Mouse (Mus musculus): ENCODE measurements at regions not wholly inside any gene's neighbourhood (a gene's known extent, or its start where the extent isn't known, plus 50 kb on each side); places are given as distances from the start of the nearest gene placed in this dataset.

- Histone ChIP-seq H3K27me3 (ENCODE audit: insufficient read depth, low read length) (no peaks in the 10 kb centered on the region), H3K4me2 (ENCODE audit: low read depth) (no peak overlapping the region), H3K27ac (ENCODE audit: low read depth, low read length) (no peak overlapping the region), H3K4me1 (ENCODE audit: insufficient read depth) (no peaks in the 10 kb centered on the region), H3K9ac (no peak overlapping the region), H3K9me3 (ENCODE audit: low read length) (no peaks in the 10 kb centered on the region), H3K36me3 (ENCODE audit: insufficient read depth) (no peaks in the 10 kb centered on the region), H3K4me3 (ENCODE audit: low read depth, low read length) (no peak overlapping the region)
- no peak for DNase-seq
- ATAC-seq, result no peak; the same call in 1 of the 2 replicates
- TF ChIP-seq CTCF (IDR thresholded peaks at IDR 0.05; ENCODE audit: low read depth), result no peak
- 79% methylated on average over 7 of the region's 7 CpGs for WGBS
These were observed 83.1 kb upstream of the Ptpn1 start for GRCm38 (mm10) chr2:167848468-167849440.

GRCm38 (mm10) chr2:167847281-167848077, 84.4 kb upstream of the Ptpn1 start:
- WGBS, result 78% methylated on average over 12 of the region's 12 CpGs
- Histone ChIP-seq H3K9me3 (ENCODE audit: low read length) (no peaks in the 10 kb centered on the region), H3K9ac (no peak overlapping the region), H3K4me2 (ENCODE audit: low read depth) (no peak overlapping the region), H3K36me3 (ENCODE audit: insufficient read depth) (no peaks in the 10 kb centered on the region), H3K27ac (ENCODE audit: low read depth, low read length) (no peak overlapping the region), H3K27me3 (ENCODE audit: insufficient read depth, low read length) (no peaks in the 10 kb centered on the region), H3K4me1 (ENCODE audit: insufficient read depth) (no peaks in the 10 kb centered on the region), H3K4me3 (ENCODE audit: low read depth, low read length) (no peak overlapping the region)
- ATAC-seq (no peak), DNase-seq (no peak)
- TF ChIP-seq CTCF (IDR thresholded peaks at IDR 0.05; ENCODE audit: low read depth), result no peak

- no peaks in the 10 kb centered on the region for H3K27me3 ChIP-seq (ENCODE audit: insufficient read depth, low read length)
- DNase-seq, result no peak
- H3K9ac ChIP-seq, result no peak overlapping the region
- no peak for ATAC-seq
- H3K4me1 ChIP-seq (ENCODE audit: insufficient read depth), result no peaks in the 10 kb centered on the region
- no peak overlapping the region for H3K4me2 ChIP-seq (ENCODE audit: low read depth)
- TF ChIP-seq CTCF (IDR thresholded peaks at IDR 0.05; ENCODE audit: low read depth), result no peak
- WGBS, result 85% methylated on average over 5 of the region's 5 CpGs
- H3K36me3 ChIP-seq (ENCODE audit: insufficient read depth), result no peaks in the 10 kb centered on the region
- no peaks in the 10 kb centered on the region for H3K9me3 ChIP-seq (ENCODE audit: low read length)
- H3K27ac ChIP-seq (ENCODE audit: low read depth, low read length), result no peak overlapping the region
- no peak overlapping the region for H3K4me3 ChIP-seq (ENCODE audit: low read depth, low read length)
These were observed 86.5 kb upstream of the Ptpn1 start for GRCm38 (mm10) chr2:167845370-167845769.

GRCm38 (mm10) chr2:167844556-167844955, 87.3 kb upstream of the Ptpn1 start:
- no peaks in the 10 kb centered on the region for H3K27me3 ChIP-seq (ENCODE audit: insufficient read depth, low read length)
- WGBS, result 80% methylated on average over 7 of the region's 7 CpGs
- H3K36me3 ChIP-seq (ENCODE audit: insufficient read depth), result no peaks in the 10 kb centered on the region
- H3K27ac ChIP-seq (ENCODE audit: low read depth, low read length), result no peak overlapping the region
- no peak overlapping the region for H3K4me3 ChIP-seq (ENCODE audit: low read depth, low read length)
- no peaks in the 10 kb centered on the region for H3K4me1 ChIP-seq (ENCODE audit: insufficient read depth)
- TF ChIP-seq CTCF (IDR thresholded peaks at IDR 0.05; ENCODE audit: low read depth), result no peak
- DNase-seq (no peak), ATAC-seq (no peak)
- no peaks in the 10 kb centered on the region for H3K9me3 ChIP-seq (ENCODE audit: low read length)
- no peak overlapping the region for H3K9ac ChIP-seq
- H3K4me2 ChIP-seq (ENCODE audit: low read depth), result no peak overlapping the region

GRCm38 (mm10) chr2:167843921-167844320, 87.9 kb upstream of the Ptpn1 start:
- Histone ChIP-seq H3K4me3 (ENCODE audit: low read depth, low read length) (no peak overlapping the region), H3K36me3 (ENCODE audit: insufficient read depth) (no peaks in the 10 kb centered on the region), H3K27me3 (ENCODE audit: insufficient read depth, low read length) (no peaks in the 10 kb centered on the region), H3K9ac (no peak overlapping the region), H3K27ac (ENCODE audit: low read depth, low read length) (no peak overlapping the region), H3K4me1 (ENCODE audit: insufficient read depth) (no peaks in the 10 kb centered on the region), H3K4me2 (ENCODE audit: low read depth) (no peak overlapping the region), H3K9me3 (ENCODE audit: low read length) (no peaks in the 10 kb centered on the region)
- no peak for TF ChIP-seq CTCF (IDR thresholded peaks at IDR 0.05; ENCODE audit: low read depth)
- ATAC-seq, result no peak
- DNase-seq, result peak; percentile 38
- 46% methylated on average over 5 of the region's 5 CpGs for WGBS

- Histone ChIP-seq H3K4me3 (ENCODE audit: low read depth, low read length) (no peak overlapping the region), H3K27ac (ENCODE audit: low read depth, low read length) (no peak overlapping the region), H3K4me2 (ENCODE audit: low read depth) (no peak overlapping the region), H3K4me1 (ENCODE audit: insufficient read depth) (no peaks in the 10 kb centered on the region), H3K9ac (no peak overlapping the region), H3K9me3 (ENCODE audit: low read length) (no peaks in the 10 kb centered on the region), H3K27me3 (ENCODE audit: insufficient read depth, low read length) (no peaks in the 10 kb centered on the region), H3K36me3 (ENCODE audit: insufficient read depth) (no peaks in the 10 kb centered on the region)
- DNase-seq (no peak), ATAC-seq (no peak)
- TF ChIP-seq CTCF (IDR thresholded peaks at IDR 0.05; ENCODE audit: low read depth), result no peak
- WGBS, result 86% methylated on average over 2 of the region's 2 CpGs
These were observed 88.9 kb upstream of the Ptpn1 start for GRCm38 (mm10) chr2:167842993-167843392.

GRCm38 (mm10) chr2:167842473-167842872, 89.4 kb upstream of the Ptpn1 start:
- Histone ChIP-seq H3K4me3 (ENCODE audit: low read depth, low read length) (no peak overlapping the region), H3K27ac (ENCODE audit: low read depth, low read length) (no peak overlapping the region), H3K4me2 (ENCODE audit: low read depth) (no peak overlapping the region), H3K36me3 (ENCODE audit: insufficient read depth) (no peaks in the 10 kb centered on the region), H3K4me1 (ENCODE audit: insufficient read depth) (no peaks in the 10 kb centered on the region), H3K9me3 (ENCODE audit: low read length) (no peaks in the 10 kb centered on the region), H3K27me3 (ENCODE audit: insufficient read depth, low read length) (no peaks in the 10 kb centered on the region), H3K9ac (no peak overlapping the region)
- no peak for ATAC-seq
- no peak for TF ChIP-seq CTCF (IDR thresholded peaks at IDR 0.05; ENCODE audit: low read depth)
- WGBS, result 77% methylated on average over 1 of the region's 1 CpGs
- DNase-seq, result no peak
